Mouse (Mus musculus): ENCODE results near the gene Cdkal1. TPM values are rescaled to one million over a fixed set of nuclear protein-coding genes. Genes with fewer than 3 reads are reported as not detected.

Gene Cdkal1
- polyA plus RNA-seq, 1 experiment from 2014 or later, result 21.1 TPM

DNA sequence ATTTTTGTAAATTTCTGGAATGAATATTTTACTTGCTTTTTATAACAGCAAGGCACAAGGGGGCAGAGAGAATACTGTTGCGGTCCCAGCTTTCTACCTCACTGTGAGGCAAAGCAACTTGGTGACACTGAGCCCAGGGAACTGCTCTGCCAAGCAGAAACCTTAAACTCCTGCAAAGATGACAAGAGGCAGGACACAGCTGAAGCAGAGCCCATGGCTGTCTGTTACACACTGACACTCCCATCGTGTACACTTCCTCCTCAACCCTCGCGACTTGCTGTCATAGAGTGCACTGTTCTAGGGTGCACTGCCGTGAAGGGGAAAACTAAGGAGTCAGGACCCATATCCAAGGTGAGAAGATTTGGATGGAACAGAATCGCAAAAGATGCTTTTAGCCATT, 393.2 kb downstream of the Cdkal1 start:
- WGBS, result 90% methylated on average over 6 of the region's 6 CpGs
- no peak for ATAC-seq (ENCODE audit: low read depth)
- Histone ChIP-seq H3K36me3 (ENCODE audit: control insufficient read depth, insufficient read depth, low read length) (no peaks in the 10 kb centered on the region), H3K9ac (replicated peaks; ENCODE audit: low read depth, low read length) (no peak overlapping the region), H3K27ac (ENCODE audit: low read depth, low read length) (no peak overlapping the region), H3K4me1 (ENCODE audit: control insufficient read depth, insufficient read depth, low read length) (no peaks in the 10 kb centered on the region), H3K4me2 (ENCODE audit: low read depth, low read length) (no peak overlapping the region), H3K9me3 (ENCODE audit: control insufficient read depth, low read length) (no peaks in the 10 kb centered on the region), H3K27me3 (ENCODE audit: control insufficient read depth, insufficient read depth, low read length) (no peaks in the 10 kb centered on the region), H3K4me3 (ENCODE audit: low read depth, low read length) (no peak overlapping the region)

GRCm38 (mm10) chr13:29460741-29461140, 394.7 kb downstream of the Cdkal1 start:
- Histone ChIP-seq H3K36me3 (ENCODE audit: control insufficient read depth, insufficient read depth, low read length) (no peaks in the 10 kb centered on the region), H3K4me2 (ENCODE audit: low read depth, low read length) (no peak overlapping the region), H3K9me3 (ENCODE audit: control insufficient read depth, low read length) (no peaks in the 10 kb centered on the region), H3K9ac (replicated peaks; ENCODE audit: low read depth, low read length) (no peak overlapping the region), H3K4me1 (ENCODE audit: control insufficient read depth, insufficient read depth, low read length) (no peaks in the 10 kb centered on the region), H3K27ac (ENCODE audit: low read depth, low read length) (no peak overlapping the region), H3K4me3 (ENCODE audit: low read depth, low read length) (no peak overlapping the region), H3K27me3 (ENCODE audit: control insufficient read depth, insufficient read depth, low read length) (no peaks in the 10 kb centered on the region)
- no peak for ATAC-seq (ENCODE audit: low read depth)
- WGBS, result 85% methylated on average over 5 of the region's 5 CpGs

DNA sequence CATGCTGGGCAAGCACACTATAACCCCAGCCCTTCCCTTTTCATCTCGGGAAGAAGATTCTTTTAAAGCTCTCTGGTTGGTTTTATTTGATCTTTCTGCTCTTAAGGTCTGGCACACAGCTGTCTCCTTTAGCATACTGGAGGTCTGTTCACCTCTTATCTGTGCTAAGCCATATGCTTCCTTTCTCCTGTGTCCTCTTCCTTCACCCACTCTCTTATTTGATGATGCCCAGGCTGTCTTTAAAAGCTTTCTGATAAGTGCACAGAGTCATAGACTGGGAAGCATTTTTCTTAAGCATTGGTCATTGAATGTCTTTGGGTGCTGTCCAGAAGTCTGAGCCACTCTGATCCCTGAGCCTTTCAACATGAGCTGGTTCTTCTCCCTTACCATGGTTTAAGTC, 397.1 kb downstream of the Cdkal1 start:
- ATAC-seq (ENCODE audit: low read depth), result no peak
- H3K4me2 ChIP-seq (ENCODE audit: low read depth, low read length), result no peak overlapping the region
- H3K4me3 ChIP-seq (ENCODE audit: low read depth, low read length), result no peak overlapping the region

DNA sequence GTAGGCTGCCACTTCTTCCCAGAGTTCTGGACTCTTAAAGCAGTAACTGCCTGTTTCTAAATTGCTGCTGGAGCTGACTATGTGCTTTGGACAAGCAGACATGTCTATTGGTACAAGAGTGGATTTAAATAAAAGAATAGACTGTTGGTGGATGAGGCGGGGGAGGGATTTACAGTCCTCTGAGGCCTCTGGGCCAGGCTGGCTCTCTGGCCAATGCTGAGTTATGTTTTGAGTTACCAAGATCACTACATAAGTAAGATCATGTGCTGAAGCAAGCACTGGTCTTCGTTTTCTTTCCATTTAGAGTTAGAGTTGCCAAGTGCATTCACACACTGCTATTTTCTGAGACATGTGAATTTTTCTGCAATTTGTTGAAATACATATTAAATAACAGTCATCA, 418.4 kb downstream of the Cdkal1 start:
- Histone ChIP-seq H3K9ac (replicated peaks; ENCODE audit: low read depth, low read length) (no peak overlapping the region), H3K36me3 (ENCODE audit: control insufficient read depth, insufficient read depth, low read length) (no peaks in the 10 kb centered on the region), H3K4me2 (ENCODE audit: low read depth, low read length) (no peak overlapping the region), H3K9me3 (ENCODE audit: control insufficient read depth, low read length) (no peaks in the 10 kb centered on the region), H3K27me3 (ENCODE audit: control insufficient read depth, insufficient read depth, low read length) (no peaks in the 10 kb centered on the region), H3K4me1 (ENCODE audit: control insufficient read depth, insufficient read depth, low read length) (0 out of 2 replicates have a peak, but pooled peaks cover 2% of the 10 kb centered on the region), H3K4me3 (ENCODE audit: low read depth, low read length) (no peak overlapping the region), H3K27ac (ENCODE audit: low read depth, low read length) (no peak overlapping the region)
- no peak for ATAC-seq (ENCODE audit: low read depth)
- WGBS, result 76% methylated on average over 2 of the region's 2 CpGs

More for the DNA sequence above, 397.1 kb downstream of the Cdkal1 start:
- WGBS, result 55% methylated on average over 1 of the region's 1 CpGs
- Histone ChIP-seq H3K4me1 (ENCODE audit: control insufficient read depth, insufficient read depth, low read length) (no peaks in the 10 kb centered on the region), H3K9ac (replicated peaks; ENCODE audit: low read depth, low read length) (no peak overlapping the region), H3K36me3 (ENCODE audit: control insufficient read depth, insufficient read depth, low read length) (no peaks in the 10 kb centered on the region), H3K27me3 (ENCODE audit: control insufficient read depth, insufficient read depth, low read length) (no peaks in the 10 kb centered on the region), H3K9me3 (ENCODE audit: control insufficient read depth, low read length) (no peaks in the 10 kb centered on the region), H3K27ac (ENCODE audit: low read depth, low read length) (no peak overlapping the region)

DNA sequence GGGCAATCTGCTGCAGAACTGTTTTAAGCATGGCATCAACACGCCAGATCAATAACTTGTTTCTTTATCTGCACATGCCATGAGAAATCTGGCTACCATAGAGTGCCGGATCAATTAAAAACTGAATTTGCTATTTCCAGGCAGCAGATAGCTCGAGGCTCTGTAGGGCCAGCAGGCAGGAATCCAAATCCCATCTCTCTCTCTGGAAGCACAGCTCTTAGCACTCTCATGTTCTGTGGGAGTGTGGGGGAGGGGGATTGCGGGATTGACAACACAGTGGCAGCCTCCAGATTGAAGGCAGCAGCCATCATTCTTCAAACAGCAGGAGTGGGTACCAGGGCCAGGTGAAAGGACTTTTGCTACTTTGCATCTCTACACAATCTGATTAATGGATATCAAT, 420.7 kb downstream of the Cdkal1 start:
- no peak overlapping the region for H3K4me2 ChIP-seq (ENCODE audit: low read depth, low read length)
- no peaks in the 10 kb centered on the region for H3K9me3 ChIP-seq (ENCODE audit: control insufficient read depth, low read length)
- H3K4me1 ChIP-seq (ENCODE audit: control insufficient read depth, insufficient read depth, low read length), result 0 out of 2 replicates have a peak, but pooled peaks cover 2% of the 10 kb centered on the region
- no peak overlapping the region for H3K9ac ChIP-seq (replicated peaks; ENCODE audit: low read depth, low read length)
- WGBS, result 57% methylated on average over 4 of the region's 4 CpGs
- no peak overlapping the region for H3K27ac ChIP-seq (ENCODE audit: low read depth, low read length)
- no peaks in the 10 kb centered on the region for H3K36me3 ChIP-seq (ENCODE audit: control insufficient read depth, insufficient read depth, low read length)
- no peaks in the 10 kb centered on the region for H3K27me3 ChIP-seq (ENCODE audit: control insufficient read depth, insufficient read depth, low read length)
- H3K4me3 ChIP-seq (ENCODE audit: low read depth, low read length), result no peak overlapping the region
- ATAC-seq (ENCODE audit: low read depth), result no peak

GRCm38 (mm10) chr13:29430919-29431318, 424.6 kb downstream of the Cdkal1 start:
- no peaks in the 10 kb centered on the region for H3K9me3 ChIP-seq (ENCODE audit: control insufficient read depth, low read length)
- WGBS, result 46% methylated on average over 4 of the region's 4 CpGs
- no peak overlapping the region for H3K9ac ChIP-seq (replicated peaks; ENCODE audit: low read depth, low read length)
- H3K27ac ChIP-seq (ENCODE audit: low read depth, low read length), result no peak overlapping the region
- no peak overlapping the region for H3K4me2 ChIP-seq (ENCODE audit: low read depth, low read length)
- no peaks in the 10 kb centered on the region for H3K27me3 ChIP-seq (ENCODE audit: control insufficient read depth, insufficient read depth, low read length)
- no peak overlapping the region for H3K4me3 ChIP-seq (ENCODE audit: low read depth, low read length)
- ATAC-seq (ENCODE audit: low read depth), result no peak
- H3K4me1 ChIP-seq (ENCODE audit: control insufficient read depth, insufficient read depth, low read length), result 0 out of 2 replicates have a peak, but pooled peaks cover 2% of the 10 kb centered on the region
- no peaks in the 10 kb centered on the region for H3K36me3 ChIP-seq (ENCODE audit: control insufficient read depth, insufficient read depth, low read length)

DNA sequence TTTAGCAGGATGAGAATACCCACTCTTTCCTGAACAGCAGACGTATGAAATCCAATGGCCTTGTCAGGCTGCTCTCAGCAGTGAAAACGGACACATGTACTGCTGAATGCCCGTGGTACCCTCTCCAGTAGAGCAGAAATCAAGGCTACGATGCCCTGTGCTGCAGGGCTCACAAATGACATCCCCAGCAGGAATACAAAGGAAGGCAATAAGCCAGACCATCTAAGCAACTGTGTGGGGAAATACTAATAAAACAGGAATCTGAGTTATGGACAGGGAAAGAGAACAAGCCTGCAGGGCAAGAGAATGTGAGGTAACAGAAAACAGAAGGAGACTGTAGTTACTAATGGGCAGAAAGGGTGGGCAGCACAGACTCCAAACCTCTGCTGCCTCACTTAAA, 425.6 kb downstream of the Cdkal1 start:
- Histone ChIP-seq H3K27me3 (ENCODE audit: control insufficient read depth, insufficient read depth, low read length) (no peaks in the 10 kb centered on the region), H3K9me3 (ENCODE audit: control insufficient read depth, low read length) (no peaks in the 10 kb centered on the region), H3K4me3 (ENCODE audit: low read depth, low read length) (no peak overlapping the region), H3K27ac (ENCODE audit: low read depth, low read length) (no peak overlapping the region; the same call in 1 of the 2 replicates), H3K4me1 (ENCODE audit: control insufficient read depth, insufficient read depth, low read length) (0 out of 2 replicates have a peak, but pooled peaks cover 2% of the 10 kb centered on the region), H3K4me2 (ENCODE audit: low read depth, low read length) (no peak overlapping the region), H3K9ac (replicated peaks; ENCODE audit: low read depth, low read length) (no peak overlapping the region), H3K36me3 (ENCODE audit: control insufficient read depth, insufficient read depth, low read length) (no peaks in the 10 kb centered on the region)
- ATAC-seq (ENCODE audit: low read depth), result no peak
- 35% methylated on average over 4 of the region's 4 CpGs for WGBS

GRCm38 (mm10) chr13:29429196-29429595, 426.3 kb downstream of the Cdkal1 start:
- no peaks in the 10 kb centered on the region for H3K36me3 ChIP-seq (ENCODE audit: control insufficient read depth, insufficient read depth, low read length)
- no peak overlapping the region for H3K27ac ChIP-seq (ENCODE audit: low read depth, low read length)
- WGBS, result 93% methylated on average over 6 of the region's 6 CpGs
- no peak overlapping the region for H3K4me2 ChIP-seq (ENCODE audit: low read depth, low read length)
- no peaks in the 10 kb centered on the region for H3K9me3 ChIP-seq (ENCODE audit: control insufficient read depth, low read length)
- no peak for ATAC-seq (ENCODE audit: low read depth)
- H3K4me1 ChIP-seq (ENCODE audit: control insufficient read depth, insufficient read depth, low read length), result no peaks in the 10 kb centered on the region
- H3K9ac ChIP-seq (replicated peaks; ENCODE audit: low read depth, low read length), result no peak overlapping the region
- no peak overlapping the region for H3K4me3 ChIP-seq (ENCODE audit: low read depth, low read length)
- H3K27me3 ChIP-seq (ENCODE audit: control insufficient read depth, insufficient read depth, low read length), result no peaks in the 10 kb centered on the region

DNA sequence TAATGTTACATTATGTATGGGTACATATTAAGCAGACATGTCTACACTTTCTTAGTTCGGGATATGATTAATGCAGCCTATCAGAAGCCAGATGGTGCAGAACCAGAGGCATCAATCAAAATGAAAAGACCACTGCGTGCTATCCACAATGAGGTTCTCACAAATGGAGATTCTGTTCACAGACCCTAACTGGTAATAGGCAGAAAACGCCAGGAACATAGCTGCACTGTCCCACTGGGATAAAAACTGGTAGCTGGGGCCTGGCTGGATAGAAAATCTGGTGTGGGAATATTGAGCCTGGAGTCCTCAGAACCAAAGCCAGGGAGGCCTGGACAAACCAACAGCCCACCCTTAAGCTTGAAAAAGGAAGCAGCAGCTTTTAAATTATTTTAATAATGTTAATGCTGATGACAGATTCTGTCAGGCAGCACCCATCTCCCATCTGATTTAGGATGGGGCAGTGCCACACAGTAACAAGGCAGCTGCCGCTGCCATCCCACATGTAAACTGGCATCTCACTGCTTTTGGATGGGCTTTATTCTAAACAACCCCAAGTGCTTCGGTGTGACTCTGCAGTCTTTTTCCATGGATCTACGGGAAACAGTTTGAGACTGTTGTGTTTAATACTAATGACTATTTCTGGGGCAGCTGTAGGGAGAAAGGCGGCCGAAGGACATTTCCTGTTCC, 438.9 kb downstream of the Cdkal1 start:
- Histone ChIP-seq H3K4me3 (ENCODE audit: low read depth, low read length) (no peak overlapping the region), H3K27ac (ENCODE audit: low read depth, low read length) (peak overlapping the region; percentile 71), H3K4me1 (ENCODE audit: control insufficient read depth, insufficient read depth, low read length) (peaks cover 20% of the 10 kb centered on the region), H3K4me2 (ENCODE audit: low read depth, low read length) (no peak overlapping the region), H3K27me3 (ENCODE audit: control insufficient read depth, insufficient read depth, low read length) (no peaks in the 10 kb centered on the region), H3K9me3 (ENCODE audit: control insufficient read depth, low read length) (no peaks in the 10 kb centered on the region), H3K36me3 (ENCODE audit: control insufficient read depth, insufficient read depth, low read length) (no peaks in the 10 kb centered on the region), H3K9ac (replicated peaks; ENCODE audit: low read depth, low read length) (no peak overlapping the region; the same call in 1 of the 2 replicates)
- peak; percentile 86 for ATAC-seq (ENCODE audit: low read depth)
- WGBS, result 12% methylated on average over 8 of the region's 8 CpGs

Measured in neural tube, embryonic 14.5 days (tissue).